20 mouse cellular contexts compared by ENCODE assay signal in the genomic region with DNA sequence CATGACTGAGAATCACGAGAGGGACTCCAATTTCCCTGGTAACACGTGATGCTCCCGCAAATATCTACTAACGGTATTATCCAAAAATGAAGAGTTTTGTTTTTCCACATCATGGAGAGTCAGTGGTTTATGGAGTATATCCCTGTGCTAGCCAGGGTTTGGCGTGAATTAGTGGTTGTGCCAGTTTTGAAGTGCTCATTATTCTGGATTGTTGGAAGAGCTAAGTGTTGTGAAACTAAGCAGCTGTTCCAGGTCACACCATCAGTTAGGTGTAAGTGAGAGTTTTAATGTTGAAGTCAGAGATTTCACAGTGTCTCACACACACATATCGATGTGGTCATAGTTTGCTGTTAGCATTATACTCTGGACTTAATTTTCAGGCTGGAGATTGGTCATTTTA.
"Had no signal": no experiment of that assay in that cellular context is flagged by ENCODE, and none has a peak within 500 bp of the region (broad histone marks: within the 10 kb centered on the region; RNA-seq: fewer than 3 reads in every experiment).

No protein-coding gene starts in this region.

- H3K9me3 ChIP-seq: limb, embryonic 12.5 days; limb, embryonic 15.5 days; midbrain, embryonic 12.5 days; midbrain, embryonic 15.5 days; neural tube, embryonic 12.5 days; neural tube, embryonic 15.5 days; stomach, embryonic 15.5 days had no signal

- H3K36me3 ChIP-seq: limb, embryonic 12.5 days; limb, embryonic 15.5 days; midbrain, embryonic 12.5 days; midbrain, embryonic 15.5 days; neural tube, embryonic 12.5 days; neural tube, embryonic 15.5 days; stomach, embryonic 15.5 days had no signal

- H3K4me3 ChIP-seq: limb, embryonic 12.5 days; limb, embryonic 15.5 days; midbrain, embryonic 12.5 days; midbrain, embryonic 15.5 days; neural tube, embryonic 12.5 days; neural tube, embryonic 15.5 days; stomach, embryonic 15.5 days had no signal

- DNase-seq: kidney, adult 18-20 months; kidney, adult 9 months; kidney, postnatal 14 days; kidney, postnatal 4 days; left cerebral cortex, postnatal 4 days; liver, postnatal 0 days; right cerebral cortex, adult 18-20 months; right cerebral cortex, postnatal 25 days; spleen, adult 18-20 months; thymus, postnatal 25 days had no signal

- H3K4me1 ChIP-seq: limb, embryonic 15.5 days; midbrain, embryonic 15.5 days; neural tube, embryonic 12.5 days; neural tube, embryonic 15.5 days; stomach, embryonic 15.5 days had no signal

- H3K4me2 ChIP-seq: limb, embryonic 12.5 days; limb, embryonic 15.5 days; liver, embryonic 11.5 days; midbrain, embryonic 12.5 days; midbrain, embryonic 15.5 days; neural tube, embryonic 12.5 days; neural tube, embryonic 15.5 days; stomach, embryonic 15.5 days had no signal

- H3K27me3 ChIP-seq: limb, embryonic 12.5 days; limb, embryonic 15.5 days; midbrain, embryonic 12.5 days; midbrain, embryonic 15.5 days; neural tube, embryonic 12.5 days; neural tube, embryonic 15.5 days; stomach, embryonic 15.5 days had no signal

- H3K27ac ChIP-seq: limb, embryonic 12.5 days; limb, embryonic 15.5 days; liver, embryonic 14.5 days; macrophage; midbrain, embryonic 12.5 days; midbrain, embryonic 15.5 days; neural tube, embryonic 12.5 days; neural tube, embryonic 15.5 days; stomach, embryonic 15.5 days had no signal

- H3K9ac ChIP-seq: limb, embryonic 12.5 days; limb, embryonic 15.5 days; liver, embryonic 14.5 days; liver, postnatal 0 days; midbrain, embryonic 12.5 days; midbrain, embryonic 15.5 days; neural tube, embryonic 12.5 days; neural tube, embryonic 15.5 days; stomach, embryonic 15.5 days had no signal

- ATAC-seq: liver, postnatal 0 days; midbrain, embryonic 15.5 days had no signal
